Mouse (Mus musculus) cerebellum, adult 9-11 months (tissue): Measurements from ENCODE around the gene Nt5c.
"Not testable (repeated sequence)": the region's sequence is repeated elsewhere in the genome, so short reads cannot be mapped to it uniquely, and the experiment has no call there.

Source experiments
- DNase-seq: peaks from one replicate; pipeline ENCODE4 v3.0.0; 2022

Gene Nt5c

GRCm38 (mm10) chr11:115463397-115463796 lies 28.3 kb downstream of the Nt5c start:
- DNase-seq = no peak

GRCm38 (mm10) chr11:115462243-115462891 lies 29.3 kb downstream of the Nt5c start, which contains the start of gene Slc16a5:
TSS of gene Slc16a5 (plus strand) at chr11:115462474.
- peak; percentile 25 for DNase-seq

GRCm38 (mm10) chr11:115461846-115462242 lies 29.8 kb downstream of the Nt5c start:
- DNase-seq = no peak

- no peak for DNase-seq
Observed at GRCm38 (mm10) chr11:115460976-115461375, 30.7 kb downstream of the Nt5c start.

- no peak for DNase-seq
Observed at GRCm38 (mm10) chr11:115457405-115457804, 34.3 kb downstream of the Nt5c start.

GRCm38 (mm10) chr11:115456182-115456581 lies 35.5 kb downstream of the Nt5c start:
- DNase-seq = no peak

GRCm38 (mm10) chr11:115455619-115456018 lies 36.0 kb downstream of the Nt5c start:
- DNase-seq = no peak

- DNase-seq = not testable (repeated sequence)
Observed at GRCm38 (mm10) chr11:115454822-115455221, 36.8 kb downstream of the Nt5c start.

- no peak for DNase-seq
Observed at GRCm38 (mm10) chr11:115453306-115453705, 38.4 kb downstream of the Nt5c start.

- no peak for DNase-seq
Observed at GRCm38 (mm10) chr11:115452281-115452860, 39.3 kb downstream of the Nt5c start.

- no peak for DNase-seq
Observed at GRCm38 (mm10) chr11:115451781-115452241, 39.9 kb downstream of the Nt5c start.

GRCm38 (mm10) chr11:115450176-115450575 lies 41.5 kb downstream of the Nt5c start:
- DNase-seq = no peak

GRCm38 (mm10) chr11:115448998-115449397 lies 42.7 kb downstream of the Nt5c start:
- DNase-seq = no peak

GRCm38 (mm10) chr11:115448075-115448474 lies 43.6 kb downstream of the Nt5c start:
- DNase-seq = no peak

- no peak for DNase-seq
Observed at GRCm38 (mm10) chr11:115447321-115447885, 44.3 kb downstream of the Nt5c start.

- no peak for DNase-seq
Observed at GRCm38 (mm10) chr11:115446906-115447305, 44.8 kb downstream of the Nt5c start.

- DNase-seq = no peak
Observed at GRCm38 (mm10) chr11:115441417-115441816, 50.2 kb downstream of the Nt5c start.
